Mouse (Mus musculus) midbrain, postnatal 0 days (tissue): ENCODE data around the gene Gm5142. TPM values are rescaled to one million over a fixed set of nuclear protein-coding genes. Genes with fewer than 3 reads are reported as not detected.

Source experiments
- ATAC-seq: fragments of 200-750 bp; cut with Nextera tagmentation; 2 replicates; pipeline ENCODE4 v1.8.0; 2017; ENCODE audit warnings: moderate number of reproducible peaks, mild to moderate bottlenecking, moderate TSS enrichment, moderate library complexity; ENCODE audit not compliant: low FRiP score
- DNase-seq: peaks from one replicate; pipeline ENCODE4 v3.0.0-alpha.2; 2015; ENCODE audit warnings: low spot score
- H3K27ac ChIP-seq: fragments of 300-500 bp; sonication (generic); 2 replicates; pipeline ENCODE4 v1.5.1; 2014; ENCODE audit warnings: low read depth, mild to moderate bottlenecking, low read length, mixed read lengths
- H3K27me3 ChIP-seq: fragments of 300-500 bp; sonication (generic); 2 replicates; pipeline ENCODE4 v1.6.1; 2014; ENCODE audit warnings: low read length, control low read depth, mixed read lengths; ENCODE audit not compliant: insufficient read depth
- H3K36me3 ChIP-seq: fragments of 300-500 bp; sonication (generic); 2 replicates; pipeline ENCODE4 v1.6.1; 2014; ENCODE audit warnings: low read length, control low read depth, mixed read lengths; ENCODE audit not compliant: insufficient read depth
- H3K4me1 ChIP-seq: fragments of 300-500 bp; sonication (generic); 2 replicates; pipeline ENCODE4 v1.6.1; 2014; ENCODE audit warnings: mild to moderate bottlenecking, control low read depth, antibody characterized with exemption, low read length, mixed read lengths; ENCODE audit not compliant: insufficient read depth
- H3K4me2 ChIP-seq: fragments of 300-500 bp; sonication (generic); 2 replicates; pipeline ENCODE4 v1.6.1; 2014; ENCODE audit warnings: low read depth, mild to moderate bottlenecking, low read length, mixed read lengths; ENCODE audit not compliant: poor library complexity, severe bottlenecking
- H3K4me3 ChIP-seq: fragments of 300-500 bp; sonication (generic); 2 replicates; pipeline ENCODE4 v1.5.1; 2014; ENCODE audit warnings: low read depth, mild to moderate bottlenecking, low read length, moderate library complexity
- H3K9ac ChIP-seq: fragments of 300-500 bp; sonication (generic); replicated peaks from 2 replicates; pipeline ENCODE4 v1.6.1; 2014; ENCODE audit warnings: mild to moderate bottlenecking, low read length, moderate library complexity, mixed read lengths; ENCODE audit not compliant: poor library complexity, severe bottlenecking
- H3K9me3 ChIP-seq: fragments of 300-500 bp; sonication (generic); 2 replicates; pipeline ENCODE4 v1.6.1; 2016; ENCODE audit warnings: low read length, control low read depth
- CTCF ChIP-seq: IDR thresholded peaks from 2 replicates; pipeline ENCODE4 v1.5.1; 2016; ENCODE audit warnings: antibody characterized with exemption, mild to moderate bottlenecking
- WGBS: fragments of 180-500 bp; shearing (Covaris S2); extraction: QIAGEN DNeasy Blood & Tissue Kit; methylation state at CpG from one replicate; pipeline ENCODE4 v1.1.7; 2014; 5-methylcytosine and 5-hydroxymethylcytosine counted together
- polyA plus RNA-seq: library from polyadenylated mRNA; unstranded; fragments of >200 nt; fragmentation: Nextera tagmentation; extraction: Ambion mirVana; gene quantifications from 2 replicates; pipeline ENCODE4 v1.2.1, GENCODE M21; 2015
- total RNA-seq: library from RNA; depleted of rRNA; stranded (reverse); fragments of >200 nt; gene quantifications from 2 replicates; pipeline ENCODE4 v1.2.3, GENCODE M21; 2014; rRNA removed

Gene Gm5142
- total RNA-seq (not detected in 2 replicates), polyA plus RNA-seq (not detected in 2 replicates)

DNA sequence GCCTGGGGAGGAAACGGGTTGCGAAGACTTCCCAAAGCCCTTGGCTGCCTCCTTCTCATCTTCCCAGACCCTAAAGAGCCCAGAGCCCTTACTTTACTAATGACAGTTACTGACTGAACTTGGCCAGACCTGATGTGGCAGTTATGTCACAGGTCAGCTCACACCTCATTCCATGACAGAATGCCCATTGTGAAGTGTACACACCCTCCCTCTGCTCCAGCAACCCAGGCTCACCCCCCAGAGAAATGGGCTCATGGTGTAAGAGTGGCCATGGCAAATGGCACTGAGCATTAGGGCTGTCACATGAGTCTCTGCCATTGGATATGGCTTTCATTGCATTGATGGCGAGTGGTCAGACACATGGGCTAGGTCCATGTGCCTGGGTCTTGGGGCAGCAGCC, at the start of gene Gm5142:
Gene Gm5142 (minus strand): TSS at position 101 of the 400 bp plus-strand sequence.
- no peak for ATAC-seq
- TF ChIP-seq CTCF, result no peak
- H3K27me3 ChIP-seq, result no peaks in the 10 kb centered on the region

DNA sequence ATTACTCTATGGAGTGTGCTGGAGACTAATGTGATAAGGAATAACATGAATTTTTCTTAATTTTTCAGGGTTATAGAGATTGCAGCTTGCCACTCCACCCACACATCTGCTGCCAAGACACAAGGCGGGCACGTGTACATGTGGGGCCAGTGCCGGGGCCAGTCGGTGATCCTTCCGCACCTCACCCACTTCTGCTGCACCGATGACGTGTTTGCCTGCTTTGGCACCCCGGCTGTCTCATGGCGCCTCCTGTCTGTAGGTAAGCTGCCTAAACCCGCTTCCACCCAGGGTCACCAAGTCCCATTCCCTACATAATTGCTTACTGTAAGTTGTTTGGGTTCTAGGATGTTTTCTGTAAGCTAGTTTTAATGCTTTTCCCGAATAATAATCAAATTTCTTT, 47.7 kb upstream of the Gm5142 start:
- H3K36me3 ChIP-seq, result peaks cover 54% of the 10 kb centered on the region
- TF ChIP-seq CTCF, result no peak
- no peak overlapping the region for H3K27ac ChIP-seq
- H3K27me3 ChIP-seq, result no peaks in the 10 kb centered on the region
- H3K4me2 ChIP-seq, result no peak overlapping the region
- ATAC-seq, result no peak
- DNase-seq, result no peak
- H3K4me3 ChIP-seq, result no peak overlapping the region
- no peaks in the 10 kb centered on the region for H3K4me1 ChIP-seq
- 96% methylated on average over 11 of the region's 11 CpGs for WGBS
- H3K9ac ChIP-seq, result no peak overlapping the region
- H3K9me3 ChIP-seq, result no peaks in the 10 kb centered on the region

More for the DNA sequence above, at the start of gene Gm5142:
- H3K9me3 ChIP-seq, result no peaks in the 10 kb centered on the region
- no peak within 1 kb of the TSS for H3K27ac ChIP-seq
- no peaks in the 10 kb centered on the region for H3K36me3 ChIP-seq
- no peaks in the 10 kb centered on the region for H3K4me1 ChIP-seq
- DNase-seq, result no peak
- H3K4me3 ChIP-seq, result no peak within 1 kb of the TSS
- H3K9ac ChIP-seq, result no peak within 1 kb of the TSS
- no peak within 1 kb of the TSS for H3K4me2 ChIP-seq
- WGBS, result 96% methylated on average over 3 of the region's 3 CpGs

DNA sequence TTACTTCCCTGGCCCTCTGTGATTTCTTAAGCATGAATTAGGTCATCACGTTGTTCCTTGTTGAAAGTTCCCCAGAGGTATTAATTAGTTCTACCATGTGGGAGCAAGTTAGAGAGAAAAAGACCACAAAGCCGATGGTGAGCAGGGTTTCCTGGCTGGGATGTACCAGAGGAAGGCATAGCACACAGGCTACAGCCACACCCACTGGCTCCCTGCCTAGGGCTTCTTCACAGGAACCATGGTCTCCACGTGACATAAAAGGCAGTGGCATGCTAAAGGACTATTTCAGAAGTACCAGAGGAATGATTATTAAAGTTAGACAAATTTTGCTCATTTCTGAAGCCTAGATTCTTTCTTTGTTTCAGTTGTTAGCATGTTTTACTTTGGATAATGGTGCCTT, 40.7 kb upstream of the Gm5142 start:
- Histone ChIP-seq H3K4me3 (no peak overlapping the region), H3K27ac (no peak overlapping the region), H3K4me2 (no peak overlapping the region), H3K9ac (no peak overlapping the region), H3K36me3 (peaks cover 40% of the 10 kb centered on the region), H3K4me1 (no peaks in the 10 kb centered on the region), H3K9me3 (no peaks in the 10 kb centered on the region), H3K27me3 (no peaks in the 10 kb centered on the region)
- 74% methylated on average over 3 of the region's 3 CpGs for WGBS
- no peak for ATAC-seq
- no peak for TF ChIP-seq CTCF
- no peak for DNase-seq

DNA sequence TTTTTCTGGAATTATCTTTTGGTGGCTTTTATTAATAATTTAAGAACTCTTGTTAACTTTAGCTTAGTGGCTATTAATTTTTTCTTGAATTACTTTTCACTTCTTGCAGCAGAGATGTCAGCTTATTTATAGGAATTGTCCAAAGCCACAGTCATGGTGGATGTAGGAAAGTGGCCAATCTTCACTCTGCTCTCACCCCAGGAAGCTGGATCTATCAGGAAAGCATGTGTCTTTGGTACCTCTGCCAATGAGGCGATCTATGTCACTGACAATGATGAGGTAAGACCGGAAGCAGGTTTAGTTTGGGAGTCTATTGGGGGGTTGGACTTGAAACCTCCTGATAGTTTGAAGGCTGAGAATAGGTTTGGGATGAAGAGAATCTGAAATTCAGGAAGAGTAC, 31.3 kb upstream of the Gm5142 start:
- no peak for TF ChIP-seq CTCF
- 98% methylated on average over 2 of the region's 2 CpGs for WGBS

DNA sequence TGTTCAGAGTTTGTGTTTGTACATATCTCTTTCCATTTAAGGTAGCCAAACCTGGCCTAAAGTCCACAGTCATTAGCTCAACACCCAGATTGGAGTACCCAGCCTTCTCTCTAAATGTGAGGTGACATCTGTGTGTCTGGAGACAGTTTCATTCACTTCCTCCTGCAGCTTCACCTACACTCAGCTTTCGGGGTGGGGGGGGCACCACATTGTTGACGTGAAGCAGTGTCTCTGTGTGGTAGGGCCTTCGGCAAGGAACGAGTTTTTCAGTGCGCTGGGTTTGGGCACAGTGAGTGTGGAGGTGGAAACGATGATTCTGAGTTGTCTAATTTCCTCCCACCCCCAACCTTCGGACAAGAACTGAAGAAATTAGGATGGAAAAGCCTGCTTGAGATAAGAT, 30.5 kb upstream of the Gm5142 start:
- DNase-seq (no peak), ATAC-seq (no peak)
- TF ChIP-seq CTCF, result no peak
- Histone ChIP-seq H3K9ac (no peak overlapping the region), H3K9me3 (no peaks in the 10 kb centered on the region), H3K4me3 (no peak overlapping the region), H3K4me2 (no peak overlapping the region), H3K4me1 (peaks cover 2% of the 10 kb centered on the region; the same call in 1 of the 2 replicates), H3K27ac (no peak overlapping the region), H3K27me3 (no peaks in the 10 kb centered on the region), H3K36me3 (no peaks in the 10 kb centered on the region)
- 90% methylated on average over 7 of the region's 7 CpGs for WGBS

More for the DNA sequence above, 31.3 kb upstream of the Gm5142 start:
- Histone ChIP-seq H3K27me3 (no peaks in the 10 kb centered on the region), H3K36me3 (no peaks in the 10 kb centered on the region), H3K9me3 (no peaks in the 10 kb centered on the region), H3K4me2 (no peak overlapping the region), H3K27ac (no peak overlapping the region), H3K9ac (no peak overlapping the region), H3K4me1 (peaks cover 2% of the 10 kb centered on the region; the same call in 1 of the 2 replicates), H3K4me3 (no peak overlapping the region)
- ATAC-seq (no peak), DNase-seq (no peak)

DNA sequence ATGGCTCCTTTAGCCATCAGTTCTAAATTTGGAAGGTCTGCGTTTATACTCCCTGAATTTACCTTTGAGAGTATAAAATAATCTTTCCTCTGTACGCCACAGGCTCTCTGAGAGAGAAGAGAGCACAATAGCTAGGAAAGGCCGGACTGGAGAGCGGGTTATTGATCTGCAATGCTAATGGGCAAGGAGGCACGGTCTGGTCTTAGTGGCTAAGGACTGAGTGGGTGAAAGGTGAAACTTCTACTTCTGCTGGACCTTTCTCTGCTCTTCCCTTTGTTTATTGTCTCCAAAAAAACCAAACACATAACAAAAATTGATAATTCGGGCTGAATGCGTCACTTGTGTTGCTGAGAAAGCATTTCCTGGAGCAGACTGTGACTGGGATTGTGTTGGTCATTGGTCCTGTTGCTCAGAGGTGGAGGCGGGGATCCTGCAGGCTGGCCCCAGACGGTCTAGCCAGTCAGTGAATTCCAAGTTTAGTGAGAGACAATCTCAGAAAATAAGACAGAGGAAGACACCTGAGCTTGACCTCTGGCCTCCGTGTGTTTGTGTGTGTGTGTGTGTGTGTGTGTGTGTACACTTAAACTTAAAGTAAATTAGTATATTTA, 27.5 kb upstream of the Gm5142 start:
- 36% methylated on average over 10 of the region's 10 CpGs for WGBS
- DNase-seq (no peak), ATAC-seq (no peak)
- H3K4me2 ChIP-seq, result no peak overlapping the region
- no peaks in the 10 kb centered on the region for H3K36me3 ChIP-seq
- H3K4me3 ChIP-seq, result no peak overlapping the region
- H3K9ac ChIP-seq, result no peak overlapping the region
- H3K4me1 ChIP-seq, result peaks cover 8% of the 10 kb centered on the region
- no peak overlapping the region for H3K27ac ChIP-seq
- no peak for TF ChIP-seq CTCF
- H3K9me3 ChIP-seq, result no peaks in the 10 kb centered on the region
- no peaks in the 10 kb centered on the region for H3K27me3 ChIP-seq
